Mouse (Mus musculus) gastrocnemius, postnatal 25 days (tissue): ENCODE measurements around the gene Cabp1. TPM values are rescaled to one million over a fixed set of nuclear protein-coding genes. Genes with fewer than 3 reads are reported as not detected.

Source experiments
- DNase-seq: peaks from one replicate; pipeline ENCODE4 v3.0.0; 2022
- long read RNA-seq, 2 experiments: library from polyadenylated mRNA; stranded (forward); transcript quantifications; one replicate each; pipeline ENCODE4 v2.0.0; 2021
- total RNA-seq, 2 experiments: library from RNA; stranded (reverse); gene quantifications; 1 replicate in 1 of 2; 2 replicates in 1 of 2; pipeline ENCODE4 v1.2.3; 2021

Cabp1 gene
- 1 to 10 TPM; 1.6 TPM for total RNA-seq
- long read RNA-seq, experiment 1: 0 reads
- long read RNA-seq, experiment 2: 0 reads

- no peak for DNase-seq
Observed at GRCm38 (mm10) chr5:115193669-115194625, at the start of gene Cabp1. TSS of gene Cabp1 (minus strand) at chr5:115194381.

- DNase-seq: no peak
Observed at GRCm38 (mm10) chr5:115240191-115240590, 46.0 kb upstream of the Cabp1 start.

DNA sequence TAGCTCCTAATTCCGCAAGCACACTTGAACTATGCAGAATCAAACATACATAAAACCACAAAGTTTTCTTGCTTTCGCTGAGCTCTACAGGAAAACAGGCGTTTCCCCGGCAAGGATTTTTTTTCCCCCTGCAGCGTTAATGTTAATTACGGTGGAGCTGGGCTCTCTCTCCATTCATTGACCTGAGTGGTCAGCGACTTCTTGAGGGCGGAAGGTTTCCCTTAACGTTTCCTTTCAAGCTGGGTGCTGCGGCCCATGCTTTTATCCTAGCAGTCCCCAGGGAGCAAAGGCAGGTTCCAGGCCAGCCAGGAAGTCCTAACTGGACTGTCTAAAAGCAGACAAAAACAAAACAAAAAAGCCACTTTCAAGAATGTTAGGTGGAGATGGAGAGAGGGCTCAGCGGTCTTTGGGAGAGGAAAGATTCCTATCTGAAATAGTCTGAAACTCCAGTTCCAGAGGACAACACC lies 44.6 kb upstream of the Cabp1 start:
- no peak for DNase-seq

- DNase-seq: peak; percentile 91
Observed at GRCm38 (mm10) chr5:115237803-115238728, 43.9 kb upstream of the Cabp1 start.

GRCm38 (mm10) chr5:115235786-115236263 lies 41.6 kb upstream of the Cabp1 start, which contains the start of gene Pop5:
TSS of gene Pop5 (plus strand) at chr5:115235836.
- DNase-seq: peak; percentile 76

DNA sequence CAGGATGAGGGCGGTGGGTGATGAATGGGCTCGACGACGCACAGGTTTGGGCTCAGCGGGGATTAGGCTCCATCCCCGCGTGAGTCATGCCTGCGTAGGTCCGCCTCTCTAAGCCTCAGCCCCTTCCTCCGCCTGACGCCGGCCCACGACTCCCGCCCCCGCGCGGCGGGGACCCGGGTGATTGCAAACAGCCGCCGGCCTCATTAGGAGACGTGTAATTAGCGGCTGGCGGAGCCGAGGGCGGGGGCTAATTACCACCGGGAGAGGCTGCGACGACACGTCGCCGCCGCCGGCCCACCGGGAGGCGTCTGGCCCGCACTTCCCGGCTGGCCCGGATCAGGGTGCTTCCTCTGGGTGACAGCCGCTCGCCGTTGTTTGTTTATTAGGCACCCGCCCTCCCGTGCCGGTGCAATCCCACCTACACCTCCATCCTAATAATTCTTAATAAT lies 41.2 kb upstream of the Cabp1 start:
- DNase-seq: peak; percentile 67

DNA sequence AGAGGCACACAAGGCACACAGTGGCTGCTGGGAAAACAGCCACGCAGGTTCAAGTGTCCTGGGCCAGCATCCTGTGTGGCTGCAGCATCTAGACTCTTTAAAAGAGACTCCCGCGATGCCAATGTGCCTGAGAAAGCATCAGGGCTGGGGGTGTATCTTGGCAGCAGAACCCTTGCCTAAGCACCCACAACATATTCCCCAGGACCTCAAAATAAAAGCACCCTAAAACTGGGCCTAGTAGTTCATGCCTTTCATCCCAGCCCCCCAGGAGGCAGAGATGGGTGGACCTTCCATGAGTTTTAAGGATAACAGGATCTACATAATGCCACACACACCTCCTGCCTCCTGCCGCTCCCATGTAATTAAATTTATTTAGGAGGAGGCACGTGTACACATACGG lies 40.3 kb upstream of the Cabp1 start:
- DNase-seq: no peak

DNA sequence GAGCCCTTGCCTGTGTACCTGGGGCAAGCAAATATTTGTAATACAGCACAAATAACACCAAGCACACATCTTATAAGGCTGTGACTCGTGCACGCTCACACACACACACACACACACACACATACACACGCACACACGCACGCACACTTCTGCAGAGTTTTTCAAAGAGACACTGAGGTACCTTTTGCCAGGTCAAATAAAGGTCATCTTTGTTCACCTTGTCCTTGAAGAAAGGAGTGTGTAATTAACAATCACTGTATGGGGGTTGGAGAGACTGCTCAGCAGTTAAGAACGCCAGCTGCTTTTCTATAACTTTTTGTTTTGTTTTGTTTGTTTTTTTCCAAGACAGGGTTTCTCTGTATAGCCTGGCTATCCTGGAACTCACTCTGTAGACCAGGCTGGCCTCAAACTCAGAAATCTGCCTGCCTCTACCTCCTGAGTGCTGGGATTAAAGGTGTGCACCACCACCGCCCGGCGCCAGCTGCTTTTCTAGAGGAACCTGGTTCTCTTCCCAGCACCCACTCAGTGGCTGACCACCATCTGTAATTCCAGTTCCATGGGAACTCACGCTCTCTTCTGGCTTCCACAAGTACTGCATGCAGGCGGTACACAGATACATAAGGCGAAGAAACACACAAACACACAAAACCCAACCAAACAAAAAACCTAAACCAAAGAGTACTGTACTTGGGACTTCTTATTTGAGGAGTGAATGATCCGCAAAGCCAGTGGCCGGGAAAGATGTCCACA lies 39.0 kb upstream of the Cabp1 start:
- no peak for DNase-seq

DNA sequence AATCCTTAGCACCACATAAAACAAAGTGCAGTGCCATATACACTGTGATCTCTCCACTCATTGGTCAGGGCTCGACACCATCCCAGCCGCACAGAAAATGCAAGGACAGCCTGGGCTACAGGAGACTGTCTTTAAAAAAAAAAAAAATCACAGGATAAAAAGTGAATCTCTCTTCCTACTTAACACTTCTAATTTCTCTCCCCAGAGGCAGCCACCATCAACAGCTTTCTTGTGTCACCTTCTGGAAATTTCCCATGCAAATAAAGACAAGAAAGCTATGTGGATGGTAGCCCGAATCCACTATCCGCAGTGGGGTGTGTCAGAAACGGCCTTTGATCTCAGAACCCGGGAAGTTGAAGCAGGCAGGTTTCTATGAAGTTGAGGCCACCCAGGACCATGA lies 38.3 kb upstream of the Cabp1 start:
- no peak for DNase-seq

GRCm38 (mm10) chr5:115231552-115232120 lies 37.5 kb upstream of the Cabp1 start:
- DNase-seq: no peak

DNA sequence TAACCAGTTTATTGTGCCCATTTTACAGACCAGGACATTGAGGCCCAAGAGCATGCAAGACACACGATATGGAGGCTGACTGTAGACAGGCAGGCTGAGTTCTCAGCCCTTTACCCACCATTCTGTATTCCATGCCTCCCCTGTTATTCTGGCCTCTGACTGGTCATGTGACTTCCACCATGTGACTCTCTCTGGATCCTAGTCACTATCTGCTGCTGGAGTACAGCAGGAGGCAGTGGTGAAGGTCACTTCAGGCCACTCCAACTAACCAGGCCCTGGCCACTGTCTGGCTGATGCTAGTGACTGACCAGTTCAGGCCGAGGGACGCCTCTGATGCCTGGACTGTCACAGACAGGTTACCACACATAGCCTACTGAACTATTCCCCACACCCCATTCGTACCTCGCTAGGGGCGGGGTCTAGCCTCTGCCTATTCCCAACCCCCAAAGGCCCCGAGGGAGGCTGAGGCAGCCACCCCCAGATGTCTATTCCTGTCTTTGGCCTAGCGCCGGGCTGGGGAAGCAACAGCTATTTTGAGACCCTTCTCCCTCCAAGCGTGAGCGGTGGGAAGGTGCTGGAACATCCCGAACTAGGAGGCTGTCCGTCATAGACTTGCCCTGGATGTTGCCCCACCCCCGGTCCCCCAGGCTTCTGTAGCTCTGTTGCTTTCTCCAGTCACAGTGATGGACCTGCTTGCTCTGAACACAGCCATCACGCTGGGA lies 36.8 kb upstream of the Cabp1 start:
- peak; percentile 44 for DNase-seq

DNA sequence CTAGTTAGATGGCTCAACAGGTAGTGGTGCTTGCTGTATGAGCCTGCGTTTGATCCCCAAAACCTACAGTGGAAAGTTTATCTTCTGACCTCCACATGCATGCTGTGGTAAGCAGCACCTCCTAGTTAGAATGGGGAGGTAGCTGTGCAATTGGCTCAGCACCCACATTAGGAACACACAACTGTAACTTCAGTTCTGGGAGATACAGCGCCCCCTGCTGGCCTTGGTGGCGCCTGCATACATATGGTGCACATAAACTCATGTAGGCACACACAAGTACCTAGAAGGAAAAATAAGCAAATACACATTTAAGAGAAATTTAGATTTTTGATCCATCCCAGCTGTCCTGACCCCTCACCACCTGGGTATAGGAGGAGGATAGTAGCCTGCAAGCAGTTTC lies 28.3 kb upstream of the Cabp1 start:
- DNase-seq: no peak

GRCm38 (mm10) chr5:115220931-115221640 lies 26.9 kb upstream of the Cabp1 start:
- no peak for DNase-seq

- DNase-seq: no peak
Observed at GRCm38 (mm10) chr5:115217998-115218397, 23.8 kb upstream of the Cabp1 start.

- no peak for DNase-seq
Observed at GRCm38 (mm10) chr5:115215273-115216185, 21.3 kb upstream of the Cabp1 start.

DNA sequence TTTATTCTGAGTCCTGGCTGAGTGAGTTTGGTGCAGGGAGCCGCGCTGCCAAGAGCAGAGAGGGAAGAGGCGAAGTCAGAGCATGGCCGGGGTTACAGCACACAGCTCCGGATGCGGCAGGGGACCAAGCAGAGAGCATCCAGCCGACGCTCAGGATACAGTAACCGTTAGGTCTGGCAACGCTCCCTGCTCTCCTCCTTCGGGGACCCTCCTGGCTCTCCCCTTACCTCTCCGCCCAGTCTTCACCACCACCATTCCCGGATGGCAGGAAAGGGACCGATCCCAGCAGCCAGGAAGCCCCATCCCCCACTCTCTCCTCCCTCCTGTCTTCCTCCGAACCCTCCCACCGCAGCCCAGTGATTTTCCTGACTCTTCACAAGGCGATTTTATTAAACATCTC lies 20.7 kb upstream of the Cabp1 start:
- no peak for DNase-seq

- DNase-seq: no peak
Observed at GRCm38 (mm10) chr5:115212861-115213260, 18.7 kb upstream of the Cabp1 start.

- DNase-seq: no peak
Observed at GRCm38 (mm10) chr5:115212451-115212850, 18.3 kb upstream of the Cabp1 start.

DNA sequence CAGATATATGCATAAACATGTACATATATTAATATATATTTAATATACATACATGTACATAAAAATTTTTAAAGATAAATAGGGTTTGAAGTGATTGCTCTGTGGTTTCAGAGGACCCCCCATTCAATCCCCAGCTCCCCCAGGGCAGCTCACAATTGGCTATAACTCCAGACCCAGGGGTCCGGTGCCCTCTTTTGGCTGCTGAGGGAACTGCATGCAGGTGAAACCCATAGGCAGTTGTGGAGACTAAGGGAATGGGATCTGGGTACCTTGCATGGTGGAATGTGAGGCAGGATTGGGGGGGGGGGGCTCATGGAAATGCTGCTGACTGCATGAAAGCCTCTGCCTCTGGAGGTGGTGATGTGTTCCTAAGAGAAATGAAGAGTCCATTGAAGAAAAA lies 16.2 kb upstream of the Cabp1 start:
- no peak for DNase-seq
